In genomic region chr1:130875910-130876309, GRCm38 (mm10) we compare ENCODE assay signal across 20 mouse cellular contexts. TPM values are rescaled to one million over a fixed set of nuclear protein-coding genes. Genes with fewer than 3 reads are reported as not detected.
"Had no signal": no experiment of that assay in that cellular context is flagged by ENCODE, and none has a peak within 500 bp of the region (broad histone marks: within the 10 kb centered on the region; RNA-seq: fewer than 3 reads in every experiment).

No protein-coding gene starts in this region.

- ATAC-seq: liver, postnatal 0 days had no signal

- H3K27ac ChIP-seq: kidney, embryonic 15.5 days; limb, embryonic 12.5 days; liver, embryonic 13.5 days; midbrain, embryonic 10.5 days; neural tube, embryonic 15.5 days; stomach, embryonic 15.5 days had no signal

- H3K36me3 ChIP-seq: kidney, embryonic 15.5 days; limb, embryonic 12.5 days; liver, embryonic 13.5 days; midbrain, embryonic 10.5 days; neural tube, embryonic 15.5 days; stomach, embryonic 15.5 days had no signal

- H3K9me3 ChIP-seq: kidney, embryonic 15.5 days; limb, embryonic 12.5 days; liver, embryonic 13.5 days; midbrain, embryonic 10.5 days; neural tube, embryonic 15.5 days; stomach, embryonic 15.5 days had no signal

- H3K4me3 ChIP-seq: kidney, embryonic 15.5 days; limb, embryonic 12.5 days; liver, embryonic 13.5 days; midbrain, embryonic 10.5 days; myocyte; neural tube, embryonic 15.5 days; stomach, embryonic 15.5 days had no signal

- DNase-seq: liver; liver, embryonic 13.5 days; liver, postnatal 0 days; right cerebral cortex, postnatal 14 days; thymus, postnatal 36 days had no signal

- H3K4me2 ChIP-seq: kidney, embryonic 15.5 days; limb, embryonic 12.5 days; liver, embryonic 13.5 days; neural tube, embryonic 15.5 days; stomach, embryonic 15.5 days had no signal

- H3K9ac ChIP-seq: kidney, embryonic 15.5 days; limb, embryonic 12.5 days; liver, embryonic 13.5 days; liver, postnatal 0 days; neural tube, embryonic 15.5 days; stomach, embryonic 15.5 days had no signal

- H3K4me1 ChIP-seq: liver, embryonic 13.5 days had no signal

RNA-seq across cellular contexts. Expression of gene Fcmr, which starts 10.4 kb away (rescaled TPM):
- total RNA-seq: layer of hippocampus, postnatal 36 days; megakaryocyte, adult 5-6 weeks had no signal
- polyA plus RNA-seq: limb, embryonic 12.5 days; liver, embryonic 13.5 days; midbrain, embryonic 10.5 days; midbrain, embryonic 14.5 days; myocyte; neural tube, embryonic 11.5 days; thymus, postnatal 0 days had no signal

RNA-seq across cellular contexts. Expression of gene Il24, which starts 11.3 kb away (rescaled TPM):
- total RNA-seq: layer of hippocampus, postnatal 36 days; left cerebral cortex, adult 8-10 months; left cerebral cortex, postnatal 36 days; megakaryocyte, adult 5-6 weeks had no signal
- polyA plus RNA-seq: limb, embryonic 12.5 days; liver, embryonic 13.5 days; liver, postnatal 0 days; lung, embryonic 16.5 days; midbrain, embryonic 10.5 days; midbrain, embryonic 14.5 days; myocyte; neural tube, embryonic 11.5 days; neural tube, embryonic 15.5 days; spleen, adult 2 months; stomach, embryonic 15.5 days had no signal

RNA-seq across cellular contexts. Expression of gene Il20, which starts 35.3 kb away (rescaled TPM):
- total RNA-seq: layer of hippocampus, postnatal 36 days; left cerebral cortex, adult 8-10 months; left cerebral cortex, postnatal 36 days; megakaryocyte, adult 5-6 weeks had no signal
- polyA plus RNA-seq: kidney, embryonic 15.5 days; limb, embryonic 12.5 days; liver, embryonic 13.5 days; liver, postnatal 0 days; lung, embryonic 16.5 days; midbrain, embryonic 10.5 days; midbrain, embryonic 14.5 days; myocyte; neural tube, embryonic 11.5 days; neural tube, embryonic 15.5 days; spleen, adult 2 months; stomach, embryonic 15.5 days; thymus, postnatal 0 days had no signal

RNA-seq across cellular contexts. Expression of gene Pigr, which starts 49.4 kb away (rescaled TPM):
- total RNA-seq: layer of hippocampus, postnatal 36 days; left cerebral cortex, postnatal 36 days; megakaryocyte, adult 5-6 weeks had no signal
- polyA plus RNA-seq: limb, embryonic 12.5 days; midbrain, embryonic 10.5 days; midbrain, embryonic 14.5 days; neural tube, embryonic 11.5 days; neural tube, embryonic 15.5 days had no signal
